Mouse (Mus musculus) adrenal gland, postnatal 25 days (tissue): ENCODE measurements at regions not wholly inside any gene's neighbourhood (a gene's known extent, or its start where the extent isn't known, plus 50 kb on each side); places are given as distances from the start of the nearest gene placed in this dataset.
"Not testable (repeated sequence)": the region's sequence is repeated elsewhere in the genome, so short reads cannot be mapped to it uniquely, and the experiment has no call there.

ENCODE experiments used
- DNase-seq: peaks from one replicate; pipeline ENCODE4 v3.0.0; 2021; ENCODE audit warnings: mixed read lengths

- DNase-seq: no peak
These were observed 274.4 kb upstream of the Trpc7 start for GRCm38 (mm10) chr13:57170180-57170579.

GRCm38 (mm10) chr13:57169621-57170020 is 273.8 kb upstream of the Trpc7 start:
- no peak for DNase-seq

- no peak for DNase-seq
These were observed 269.6 kb upstream of the Trpc7 start for GRCm38 (mm10) chr13:57165367-57165766.

- no peak for DNase-seq
These were observed 257.0 kb upstream of the Trpc7 start for GRCm38 (mm10) chr13:57152787-57153186.

GRCm38 (mm10) chr13:57147623-57148022 is 251.8 kb upstream of the Trpc7 start:
- no peak for DNase-seq

GRCm38 (mm10) chr13:57146708-57147107 is 250.9 kb upstream of the Trpc7 start:
- DNase-seq: no peak

GRCm38 (mm10) chr13:57145782-57146181 is 250.0 kb upstream of the Trpc7 start:
- DNase-seq: no peak

GRCm38 (mm10) chr13:57142851-57143250 is 247.1 kb upstream of the Trpc7 start:
- DNase-seq: peak; percentile 54

- DNase-seq: no peak
These were observed 246.6 kb upstream of the Trpc7 start for GRCm38 (mm10) chr13:57142441-57142840.

- DNase-seq: no peak
These were observed 220.1 kb upstream of the Trpc7 start for GRCm38 (mm10) chr13:57115936-57116335.

- no peak for DNase-seq
These were observed 212.2 kb upstream of the Trpc7 start for GRCm38 (mm10) chr13:57107956-57108355.

GRCm38 (mm10) chr13:57099601-57100000 is 203.8 kb upstream of the Trpc7 start:
- no peak for DNase-seq

- DNase-seq: no peak
These were observed 196.1 kb upstream of the Trpc7 start for GRCm38 (mm10) chr13:57091886-57092285.

GRCm38 (mm10) chr13:57089381-57090075 is 193.7 kb upstream of the Trpc7 start:
- DNase-seq: no peak

- no peak for DNase-seq
These were observed 192.2 kb upstream of the Trpc7 start for GRCm38 (mm10) chr13:57087966-57088365.

- DNase-seq: no peak
These were observed 191.6 kb upstream of the Trpc7 start for GRCm38 (mm10) chr13:57087398-57087797.

GRCm38 (mm10) chr13:57083751-57084150 is 188.0 kb upstream of the Trpc7 start:
- no peak for DNase-seq

- DNase-seq: no peak
These were observed 174.7 kb upstream of the Trpc7 start for GRCm38 (mm10) chr13:57070479-57070878.

- DNase-seq: no peak
These were observed 165.9 kb upstream of the Trpc7 start for GRCm38 (mm10) chr13:57061656-57062055.

- DNase-seq: no peak
These were observed 165.3 kb upstream of the Trpc7 start for GRCm38 (mm10) chr13:57061074-57061473.

GRCm38 (mm10) chr13:57056786-57057185 is 161.0 kb upstream of the Trpc7 start:
- no peak for DNase-seq

GRCm38 (mm10) chr13:57055409-57056195 is 159.8 kb upstream of the Trpc7 start:
- no peak for DNase-seq

- DNase-seq: no peak
These were observed 157.6 kb upstream of the Trpc7 start for GRCm38 (mm10) chr13:57053361-57053760.

- not testable (repeated sequence) for DNase-seq
These were observed 150.3 kb upstream of the Trpc7 start for GRCm38 (mm10) chr13:57046130-57046529.
